Mouse (Mus musculus): ENCODE data around the gene Pacs2. TPM values are rescaled to one million over a fixed set of nuclear protein-coding genes. Genes with fewer than 3 reads are reported as not detected.

Pacs2 gene
- total RNA-seq, 4 experiments from 2014 or later = 90.4 to 105 (median 97.5) TPM

GRCm38 (mm10) chr12:113114856-113115538 lies 100.7 kb downstream of the Pacs2 start:
- DNase-seq (ENCODE audit: low spot score in 2 of 2) = no peak

GRCm38 (mm10) chr12:113119516-113120410 lies 105.5 kb downstream of the Pacs2 start:
- DNase-seq (ENCODE audit: low spot score in 2 of 2) = no peak

Small RNA genes within 50 kb of the gene (microRNA-seq; reads per million reads assigned to microRNA genes)
- 0 reads per million in 2 experiments for gene Gm44471

Other genes starting within 250 kb of the Pacs2 start
- 1 to 10 TPM; 7.5 to 9.3 (median 8.1) TPM for gene Ahnak2, start 211.9 kb upstream of the Pacs2 start, total RNA-seq (2022)
- gene Clba1, start 205.6 kb upstream of the Pacs2 start, total RNA-seq (2022) = 10 to 100 TPM; 15.1 to 16.5 (median 16.1) TPM
- gene Cdca4, start 185.1 kb upstream of the Pacs2 start, total RNA-seq (2022) = 10 to 100 TPM in 3 of 4 experiments, 1 to 10 TPM in 1; 9.5 to 12.3 (median 10.2) TPM
- under 1 TPM in 3 of 4 experiments, not detected in 1; 0.14 to 0.23 (median 0.15) TPM for gene Gpr132, start 146.3 kb upstream of the Pacs2 start, total RNA-seq (2022)
- 10 to 100 TPM; 48.1 to 69.9 (median 58.9) TPM for gene Jag2, start 84.7 kb upstream of the Pacs2 start, total RNA-seq (2022)
- 10 to 100 TPM in 3 of 4 experiments, 1 to 10 TPM in 1; 9.8 to 17.1 (median 11.8) TPM for gene Nudt14, start 72.4 kb upstream of the Pacs2 start, total RNA-seq (2022)
- 10 to 100 TPM; 64.2 to 73.5 (median 68.7) TPM for gene Btbd6, start 38.0 kb upstream of the Pacs2 start, total RNA-seq (2022)
- gene Brf1, start 13.8 kb upstream of the Pacs2 start, total RNA-seq (2022) = 10 to 100 TPM; 46.0 to 56.9 (median 48.2) TPM
- 1 to 10 TPM in 2 of 4 experiments, under 1 TPM in 2; 0.30 to 1.5 (median 0.96) TPM for gene Tex22, start 60.0 kb downstream of the Pacs2 start, total RNA-seq (2022)
- 10 to 100 TPM; 70.5 to 74.5 (median 71.6) TPM for gene Mta1, start 83.8 kb downstream of the Pacs2 start, total RNA-seq (2022)
- 100 to 1,000 TPM; 142 to 161 (median 148) TPM for gene Crip2, start 125.7 kb downstream of the Pacs2 start, total RNA-seq (2022)
- gene Crip1, start 131.8 kb downstream of the Pacs2 start, total RNA-seq (2022) = 10 to 100 TPM; 12.4 to 18.7 (median 16.3) TPM
- 1 to 10 TPM; 1.0 to 2.1 (median 1.6) TPM for gene Tedc1, start 141.9 kb downstream of the Pacs2 start, total RNA-seq (2022)
- 10 to 100 TPM; 21.4 to 23.8 (median 23.1) TPM for gene Tmem121, start 171.4 kb downstream of the Pacs2 start, total RNA-seq (2022)

Measured in left cerebral cortex, adult 8-10 months (tissue).